Mouse (Mus musculus) gastrocnemius, adult 18-20 months (tissue): ENCODE measurements around the gene Adi1. TPM values are rescaled to one million over a fixed set of nuclear protein-coding genes. Genes with fewer than 3 reads are reported as not detected.
A peak's percentile ranks its signal among the peaks of the same experiment; 100 is the strongest.

ENCODE experiments used
- DNase-seq: peaks from one replicate; pipeline ENCODE4 v3.0.0; 2021; ENCODE audit warnings: low spot score
- long read RNA-seq, 2 experiments: library from polyadenylated mRNA; stranded (forward); transcript quantifications; one replicate each; pipeline ENCODE4 v2.0.0; 2021
- total RNA-seq, 2 experiments: library from RNA; stranded (reverse); gene quantifications; 2 replicates each; pipeline ENCODE4 v1.2.3; 2021

Adi1 gene
- total RNA-seq = 100 to 1,000 TPM in 1 of 2 experiments, 10 to 100 TPM in 1; 79.2 to 108 TPM
- long read RNA-seq, experiment 1, transcript Adi1-201 (4 exons, 1,652 nt) = major isoform, 36 of 84 reads
- long read RNA-seq, experiment 1, partial matches to known transcripts = 48 of 84 reads
- long read RNA-seq, experiment 1, other reads (novel, unspliced or antisense) = 0 of 84 reads
- long read RNA-seq, experiment 2, transcript Adi1-201 (4 exons, 1,652 nt) = major isoform, 28 of 45 reads
- long read RNA-seq, experiment 2, partial matches to known transcripts = 17 of 45 reads
- long read RNA-seq, experiment 2, other reads (novel, unspliced or antisense) = 0 of 45 reads

- DNase-seq = peak; percentile 74
Observed at GRCm38 (mm10) chr12:28675121-28675924, at the start of gene Adi1. Adi1 (plus strand) TSS chr12:28675231.

GRCm38 (mm10) chr12:28625407-28625806 lies 49.6 kb upstream of the Adi1 start:
- no peak for DNase-seq

GRCm38 (mm10) chr12:28627092-28627491 lies 47.9 kb upstream of the Adi1 start:
- DNase-seq = no peak

- no peak for DNase-seq
Observed at GRCm38 (mm10) chr12:28628436-28628835, 46.6 kb upstream of the Adi1 start.

GRCm38 (mm10) chr12:28635058-28635534 lies 39.9 kb upstream of the Adi1 start:
- no peak for DNase-seq

- DNase-seq = peak; percentile 95
Observed at GRCm38 (mm10) chr12:28635535-28636476, 39.2 kb upstream of the Adi1 start, which contains the start of gene Rps7. Rps7 (minus strand) TSS chr12:28635953.

- DNase-seq = no peak
Observed at GRCm38 (mm10) chr12:28636543-28636942, 38.5 kb upstream of the Adi1 start.

- DNase-seq = no peak
Observed at GRCm38 (mm10) chr12:28638778-28639177, 36.3 kb upstream of the Adi1 start.

- peak; percentile 88 for DNase-seq
Observed at GRCm38 (mm10) chr12:28649141-28650110, 25.6 kb upstream of the Adi1 start, which contains the start of gene Rnaseh1. Rnaseh1 (plus strand) TSS chr12:28649602.

- DNase-seq = peak; percentile 50
Observed at GRCm38 (mm10) chr12:28662628-28663027, 12.4 kb upstream of the Adi1 start.

GRCm38 (mm10) chr12:28666734-28667133 lies 8.3 kb upstream of the Adi1 start:
- DNase-seq = no peak

GRCm38 (mm10) chr12:28667287-28667686 lies 7.7 kb upstream of the Adi1 start:
- no peak for DNase-seq

- no peak for DNase-seq
Observed at GRCm38 (mm10) chr12:28674038-28674720, 852 bp upstream of the Adi1 start.

- no peak for DNase-seq
Observed at GRCm38 (mm10) chr12:28675925-28676209, 836 bp downstream of the Adi1 start.

- no peak for DNase-seq
Observed at GRCm38 (mm10) chr12:28684674-28685073, 9.6 kb downstream of the Adi1 start.

- DNase-seq = no peak
Observed at GRCm38 (mm10) chr12:28685771-28686170, 10.7 kb downstream of the Adi1 start.

- no peak for DNase-seq
Observed at GRCm38 (mm10) chr12:28686199-28686879, 11.3 kb downstream of the Adi1 start.

- no peak for DNase-seq
Observed at GRCm38 (mm10) chr12:28688996-28689395, 14.0 kb downstream of the Adi1 start.

GRCm38 (mm10) chr12:28690730-28691129 lies 15.7 kb downstream of the Adi1 start:
- no peak for DNase-seq
